Mouse (Mus musculus) megakaryocyte, embryonic 14.5 days (primary cell): ENCODE measurements around the gene Tatdn2. TPM values are rescaled to one million over a fixed set of nuclear protein-coding genes. Genes with fewer than 3 reads are reported as not detected.
A peak's percentile ranks its signal among the peaks of the same experiment; 100 is the strongest.
"Not testable (repeated sequence)": the region's sequence is repeated elsewhere in the genome, so short reads cannot be mapped to it uniquely, and the experiment has no call there.

Source experiments
- H3K27me3 ChIP-seq: replicated peaks from 2 replicates; pipeline ENCODE3; 2012; ENCODE audit warnings: inconsistent platforms
- H3K36me3 ChIP-seq: replicated peaks from 2 replicates; pipeline ENCODE3; 2012; ENCODE audit warnings: low read length, inconsistent platforms, mixed read lengths
- H3K4me1 ChIP-seq: 2 replicates; pipeline ENCODE4 v1.6.1; 2012; ENCODE audit warnings: inconsistent platforms
- H3K4me3 ChIP-seq: replicated peaks from 2 replicates; pipeline ENCODE3; 2012; ENCODE audit warnings: moderate library complexity, mild to moderate bottlenecking, inconsistent platforms
- H3K9me3 ChIP-seq: 2 replicates; pipeline ENCODE4 v1.6.1; 2012; ENCODE audit warnings: inconsistent platforms
- FLI1 ChIP-seq: IDR thresholded peaks from 2 replicates; pipeline ENCODE4 v1.6.1; 2012; ENCODE audit warnings: low read length, inconsistent platforms, mixed read lengths
- GATA1 ChIP-seq: IDR thresholded peaks from 3 replicates; pipeline ENCODE4 v1.6.1; 2012; ENCODE audit warnings: mixed read lengths, low read length, inconsistent platforms, borderline replicate concordance
- polyA plus RNA-seq: library from polyadenylated mRNA; stranded (reverse); fragments of >175 nt; gene quantifications from 2 replicates; pipeline ENCODE4 v1.2.3, GENCODE M21; 2012; ENCODE audit warnings: low replicate concordance; ENCODE audit not compliant: insufficient read depth

Tatdn2 gene
- polyA plus RNA-seq, 1 experiment = 10.1 TPM

GRCm38 (mm10) chr6:113690008-113690399 is 6.8 kb upstream of the Tatdn2 start:
- no peaks in the 10 kb centered on the region for H3K9me3 ChIP-seq
- TF ChIP-seq FLI1 (no peak), GATA1 (no peak)
- peaks cover 11% of the 10 kb centered on the region for H3K36me3 ChIP-seq
- peak overlapping the region; percentile 0 for H3K4me3 ChIP-seq
- H3K27me3 ChIP-seq = no peaks in the 10 kb centered on the region
- peaks cover 69% of the 10 kb centered on the region for H3K4me1 ChIP-seq

GRCm38 (mm10) chr6:113690400-113691083 is 6.3 kb upstream of the Tatdn2 start:
- Histone ChIP-seq H3K36me3 (peaks cover 11% of the 10 kb centered on the region), H3K4me3 (peak overlapping the region; percentile 88)

GRCm38 (mm10) chr6:113691084-113691462 is 5.8 kb upstream of the Tatdn2 start:
- Histone ChIP-seq H3K4me1 (peaks cover 72% of the 10 kb centered on the region), H3K36me3 (peaks cover 11% of the 10 kb centered on the region), H3K27me3 (no peaks in the 10 kb centered on the region), H3K9me3 (no peaks in the 10 kb centered on the region), H3K4me3 (peak overlapping the region; percentile 88)
- TF ChIP-seq GATA1 (no peak), FLI1 (no peak)

More at GRCm38 (mm10) chr6:113690400-113691083, 6.3 kb upstream of the Tatdn2 start:
- no peak for TF ChIP-seq GATA1
- TF ChIP-seq FLI1 = no peak
- H3K9me3 ChIP-seq = no peaks in the 10 kb centered on the region
- no peaks in the 10 kb centered on the region for H3K27me3 ChIP-seq
- peaks cover 69% of the 10 kb centered on the region for H3K4me1 ChIP-seq

GRCm38 (mm10) chr6:113692661-113693133 is 4.2 kb upstream of the Tatdn2 start:
- TF ChIP-seq GATA1 (no peak), FLI1 (no peak)
- H3K4me3 ChIP-seq = peak overlapping the region; percentile 2

GRCm38 (mm10) chr6:113693377-113693776 is 3.5 kb upstream of the Tatdn2 start:
- Histone ChIP-seq H3K9me3 (no peaks in the 10 kb centered on the region), H3K4me3 (no peak overlapping the region), H3K4me1 (peaks cover 78% of the 10 kb centered on the region), H3K27me3 (no peaks in the 10 kb centered on the region), H3K36me3 (peaks cover 11% of the 10 kb centered on the region)
- no peak for TF ChIP-seq FLI1
- TF ChIP-seq GATA1 = no peak

More at GRCm38 (mm10) chr6:113692661-113693133, 4.2 kb upstream of the Tatdn2 start:
- Histone ChIP-seq H3K9me3 (no peaks in the 10 kb centered on the region), H3K27me3 (no peaks in the 10 kb centered on the region), H3K36me3 (peaks cover 11% of the 10 kb centered on the region), H3K4me1 (peaks cover 74% of the 10 kb centered on the region)

GRCm38 (mm10) chr6:113695203-113695602 is 1.6 kb upstream of the Tatdn2 start:
- no peak overlapping the region for H3K4me3 ChIP-seq
- peaks cover 81% of the 10 kb centered on the region for H3K4me1 ChIP-seq
- no peaks in the 10 kb centered on the region for H3K27me3 ChIP-seq
- TF ChIP-seq GATA1 (no peak), FLI1 (no peak)
- peaks cover 26% of the 10 kb centered on the region for H3K36me3 ChIP-seq
- H3K9me3 ChIP-seq = no peaks in the 10 kb centered on the region

- H3K9me3 ChIP-seq = no peaks in the 10 kb centered on the region
- H3K27me3 ChIP-seq = no peaks in the 10 kb centered on the region
- H3K4me3 ChIP-seq = peak overlapping the region; percentile 98
- no peak for TF ChIP-seq GATA1
- TF ChIP-seq FLI1 = no peak
- peaks cover 33% of the 10 kb centered on the region for H3K36me3 ChIP-seq
- H3K4me1 ChIP-seq = peaks cover 81% of the 10 kb centered on the region
These were observed 989 bp upstream of the Tatdn2 start for GRCm38 (mm10) chr6:113695766-113696355.

- H3K4me3 ChIP-seq = peak overlapping the region; percentile 98
- H3K36me3 ChIP-seq = peaks cover 45% of the 10 kb centered on the region
- H3K27me3 ChIP-seq = no peaks in the 10 kb centered on the region
- TF ChIP-seq FLI1 = no peak
- TF ChIP-seq GATA1 = no peak
- peaks cover 82% of the 10 kb centered on the region for H3K4me1 ChIP-seq
- H3K9me3 ChIP-seq = no peaks in the 10 kb centered on the region
These were observed 664 bp downstream of the Tatdn2 start for GRCm38 (mm10) chr6:113697222-113698205.

- TF ChIP-seq FLI1 = no peak
- TF ChIP-seq GATA1 = no peak
- H3K36me3 ChIP-seq = peaks cover 98% of the 10 kb centered on the region
These were observed 15.9 kb downstream of the Tatdn2 start for GRCm38 (mm10) chr6:113712718-113713117.

GRCm38 (mm10) chr6:113713389-113713788 is 16.5 kb downstream of the Tatdn2 start:
- not testable (repeated sequence) for H3K27me3 ChIP-seq, H3K4me3 ChIP-seq, H3K9me3 ChIP-seq
- Histone ChIP-seq H3K36me3 (peaks cover 98% of the 10 kb centered on the region), H3K4me1 (peaks cover 48% of the 10 kb centered on the region)

More at GRCm38 (mm10) chr6:113712718-113713117, 15.9 kb downstream of the Tatdn2 start:
- no peaks in the 10 kb centered on the region for H3K27me3 ChIP-seq
- no peaks in the 10 kb centered on the region for H3K9me3 ChIP-seq
- peaks cover 42% of the 10 kb centered on the region for H3K4me1 ChIP-seq
- no peak overlapping the region for H3K4me3 ChIP-seq
